Mouse (Mus musculus): ENCODE data around the gene Csrnp2. TPM values are rescaled to one million over a fixed set of nuclear protein-coding genes. Genes with fewer than 3 reads are reported as not detected.

Csrnp2 gene
- total RNA-seq, 2 experiments from 2014 or later = 26.0 to 26.2 TPM

- no peak for DNase-seq (ENCODE audit: low spot score in 2 of 2)
Measured at GRCm38 (mm10) chr15:100478925-100479324, 16.4 kb downstream of the Csrnp2 start.

DNA sequence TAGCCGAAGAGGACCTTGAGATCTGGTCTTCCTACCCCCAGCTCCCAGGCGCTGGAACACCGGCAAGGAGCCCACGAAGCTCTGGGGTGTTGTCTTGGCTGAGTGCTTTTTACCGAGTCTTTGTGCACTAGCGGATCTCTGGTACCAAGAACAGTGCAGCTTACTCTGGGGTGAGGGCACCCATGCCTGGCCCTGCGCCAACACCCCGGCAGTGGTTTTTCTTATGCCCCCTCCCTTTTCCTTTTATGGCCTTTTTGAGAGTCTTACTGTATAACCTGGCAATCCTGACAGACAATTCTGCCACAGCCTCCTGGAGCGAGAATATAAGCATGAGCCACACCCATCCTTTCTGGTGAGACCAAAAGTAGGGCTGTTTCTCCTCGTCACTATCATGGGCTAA is 16.9 kb downstream of the Csrnp2 start:
- DNase-seq (ENCODE audit: low spot score in 2 of 2) = no peak

- DNase-seq (ENCODE audit: low spot score in 2 of 2) = no peak
Measured at GRCm38 (mm10) chr15:100473926-100474503, 21.3 kb downstream of the Csrnp2 start.

DNA sequence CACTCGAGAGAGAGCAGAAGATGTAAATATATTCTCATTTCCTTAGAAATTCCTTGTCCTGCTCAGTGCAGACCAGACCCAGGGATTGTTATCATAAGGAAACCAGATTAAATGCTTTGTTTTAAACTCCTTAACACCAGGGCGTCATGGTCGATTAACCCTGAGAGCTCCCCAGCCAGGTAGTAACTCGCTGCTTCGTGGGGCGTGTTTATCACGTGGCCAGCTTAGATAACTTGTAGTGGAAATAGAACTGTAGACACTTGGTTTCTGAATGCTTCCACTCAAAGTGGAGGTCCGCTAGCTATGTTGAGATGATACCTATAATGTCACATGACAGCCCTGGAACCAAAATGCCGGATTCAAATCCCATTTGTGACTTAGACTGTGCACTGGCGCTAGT is 25.3 kb downstream of the Csrnp2 start:
- DNase-seq (ENCODE audit: low spot score in 2 of 2) = no peak

DNA sequence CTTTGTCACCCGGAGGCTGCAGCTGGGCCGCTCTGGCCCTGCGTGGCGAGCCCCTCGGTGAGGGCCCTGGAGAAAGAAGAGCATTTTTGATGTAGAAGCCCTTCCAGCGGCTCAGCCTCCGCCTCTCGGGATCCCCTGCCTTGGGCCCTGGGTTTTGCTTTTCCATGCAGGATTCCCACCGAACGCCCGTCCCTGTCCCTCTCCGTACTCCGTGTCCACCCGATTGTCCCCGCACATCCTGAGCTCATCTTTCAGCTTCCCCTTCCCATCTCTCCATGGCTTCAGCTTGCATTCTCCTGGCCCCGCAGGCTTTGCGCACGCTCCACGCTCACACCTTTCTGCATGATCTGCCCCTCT is 26.1 kb downstream of the Csrnp2 start:
- DNase-seq (ENCODE audit: low spot score in 2 of 2) = no peak

- DNase-seq (ENCODE audit: low spot score in 2 of 2) = peak; percentile 88 to 93
Measured at GRCm38 (mm10) chr15:100468295-100469188, 26.7 kb downstream of the Csrnp2 start, which contains the start of gene Letmd1. Gene Letmd1, plus strand, starts transcription at chr15:100469023.

DNA sequence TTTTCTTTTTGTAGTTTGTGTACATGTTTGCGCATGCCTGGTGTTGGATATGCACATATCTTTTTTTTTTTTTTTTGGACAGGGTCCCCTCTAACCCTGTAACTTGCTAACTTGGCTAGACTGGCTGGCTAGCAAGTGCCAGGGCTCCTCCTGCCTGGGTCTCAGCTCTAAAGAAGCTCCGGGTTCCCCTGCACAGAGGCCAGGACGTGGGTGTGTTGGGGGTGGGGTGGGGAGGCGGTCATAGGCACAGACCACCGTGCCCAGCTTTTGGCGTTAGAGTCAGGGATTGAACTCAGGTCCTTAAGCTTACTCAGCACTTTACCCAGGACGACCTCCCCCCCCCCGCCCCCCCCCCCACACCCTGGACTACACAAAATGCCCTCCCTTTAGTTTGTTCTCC is 27.6 kb downstream of the Csrnp2 start:
- DNase-seq (ENCODE audit: low spot score in 2 of 2) = no peak

DNA sequence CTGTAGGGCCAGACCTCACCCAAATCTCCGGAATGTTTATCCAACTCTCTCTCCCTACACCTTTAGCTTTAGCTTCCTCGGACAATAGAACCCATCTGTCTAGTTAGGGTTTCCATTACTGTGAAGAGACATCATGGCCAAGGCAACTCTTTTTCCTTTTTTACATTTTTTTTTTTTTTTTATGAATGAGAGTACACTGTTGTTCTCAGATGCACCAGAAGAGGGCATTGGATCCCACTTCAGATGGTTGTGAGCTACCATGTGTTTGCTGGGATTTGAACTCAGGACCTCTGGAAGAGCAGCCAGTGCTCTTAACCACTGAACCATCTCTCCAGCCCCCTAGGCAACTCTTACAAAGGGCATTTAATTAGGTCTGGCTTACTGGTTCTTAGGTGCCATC is 29.9 kb downstream of the Csrnp2 start:
- no peak for DNase-seq (ENCODE audit: low spot score in 2 of 2)

DNA sequence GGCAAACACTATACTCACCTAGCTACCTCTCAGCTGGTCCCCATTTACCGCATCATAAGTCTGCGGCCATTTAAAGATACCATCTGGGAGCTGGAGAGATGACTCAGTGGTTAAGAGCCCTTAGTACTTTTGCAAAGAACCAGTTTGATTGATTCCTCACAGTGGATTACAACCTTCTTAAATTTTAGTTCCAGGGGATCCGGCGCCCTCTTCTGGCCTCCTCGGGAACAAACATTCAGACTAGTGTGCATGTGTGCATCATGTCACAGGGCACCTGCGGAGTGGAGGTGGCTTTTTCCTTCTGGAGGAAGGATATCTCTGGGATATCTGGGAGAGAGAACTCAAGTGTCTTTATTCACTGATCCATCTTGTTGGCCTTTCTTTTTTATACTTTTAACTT is 31.6 kb downstream of the Csrnp2 start:
- peak in 1 of 2 experiments; percentile 88 for DNase-seq (ENCODE audit: low spot score in 2 of 2)

GRCm38 (mm10) chr15:100462086-100462485 is 33.2 kb downstream of the Csrnp2 start:
- no peak for DNase-seq (ENCODE audit: low spot score in 2 of 2)

DNA sequence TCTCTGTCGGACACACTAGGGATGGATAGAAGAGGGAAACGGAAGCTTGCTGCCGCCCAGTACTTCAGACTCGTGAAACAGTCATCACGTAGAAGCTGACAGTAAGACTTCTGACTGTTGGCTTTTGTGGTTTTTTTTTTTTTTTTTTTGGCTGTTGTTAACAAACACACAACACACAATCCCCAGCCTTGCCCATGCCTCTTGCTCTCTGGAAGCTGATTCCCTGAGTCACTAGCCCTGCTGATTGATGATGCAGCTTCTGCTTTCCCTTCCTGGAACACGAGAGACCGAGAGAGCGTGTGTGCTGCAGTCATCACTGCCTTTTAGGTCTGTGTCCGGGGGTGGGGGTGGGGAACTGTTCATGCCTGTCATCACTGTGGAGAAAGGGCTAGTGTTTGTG is 33.6 kb downstream of the Csrnp2 start:
- DNase-seq (ENCODE audit: low spot score in 2 of 2) = no peak

DNA sequence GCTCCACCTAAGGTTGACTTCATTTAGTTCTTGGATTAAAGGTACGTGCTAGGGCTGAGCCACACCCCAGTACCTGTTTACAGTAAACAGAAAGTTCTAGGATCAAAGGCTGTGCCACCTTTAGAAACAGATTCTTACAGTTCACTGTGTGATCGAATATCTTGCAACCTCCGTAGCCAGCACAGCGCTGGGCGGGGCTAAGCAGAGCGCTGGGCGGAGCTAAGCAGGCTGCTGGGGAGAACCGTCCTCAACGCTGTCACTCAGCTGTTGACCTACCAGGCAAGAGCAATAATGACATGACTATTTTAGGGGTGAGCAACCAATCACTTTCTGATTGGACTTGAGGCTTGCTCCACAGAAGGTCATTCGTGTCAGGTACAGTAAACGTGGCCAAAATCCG is 34.3 kb downstream of the Csrnp2 start:
- no peak for DNase-seq (ENCODE audit: low spot score in 2 of 2)

GRCm38 (mm10) chr15:100458055-100458454 is 37.2 kb downstream of the Csrnp2 start:
- DNase-seq (ENCODE audit: low spot score in 2 of 2) = peak in 1 of 2 experiments; percentile 54

DNA sequence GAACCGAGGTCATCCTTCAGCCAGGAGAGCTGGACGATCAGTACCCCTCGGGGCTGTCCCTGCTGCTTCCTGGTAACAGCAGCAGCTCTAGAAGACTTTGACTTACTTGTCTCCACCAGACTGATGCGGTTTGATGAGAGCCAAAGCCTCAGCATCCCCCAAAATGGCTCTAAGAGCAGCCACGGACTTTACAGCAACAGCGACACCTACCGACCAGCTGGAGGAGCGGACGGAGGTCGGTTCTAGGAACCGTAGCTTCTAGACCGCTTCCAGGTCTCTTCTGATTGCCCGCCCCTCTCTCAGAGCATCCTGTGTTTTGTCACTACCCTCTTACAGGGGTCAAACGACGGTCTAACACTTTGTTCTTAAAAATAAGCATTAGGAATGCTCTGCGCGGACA is 37.9 kb downstream of the Csrnp2 start:
- DNase-seq (ENCODE audit: low spot score in 2 of 2) = peak in 1 of 2 experiments; percentile 80

GRCm38 (mm10) chr15:100456356-100456991 is 38.8 kb downstream of the Csrnp2 start:
- DNase-seq (ENCODE audit: low spot score in 2 of 2) = no peak

DNA sequence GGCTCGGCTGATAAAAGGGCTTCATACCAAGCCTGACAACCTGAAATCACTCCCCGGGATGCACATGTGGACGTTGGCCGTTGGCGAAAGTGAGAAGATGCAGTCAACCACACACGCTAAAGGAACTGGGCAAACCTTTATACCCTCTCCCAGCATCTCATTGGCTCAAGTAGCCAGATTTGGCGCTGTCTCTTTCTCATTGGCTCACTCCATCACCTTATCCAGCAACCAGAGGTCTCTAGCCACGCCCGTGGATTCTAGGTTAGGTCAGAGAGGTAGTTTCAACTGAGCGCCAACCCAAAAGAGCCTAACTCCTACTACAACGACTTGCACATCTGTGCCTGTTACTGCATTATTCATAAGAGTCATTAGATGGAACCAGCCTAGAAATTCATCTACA is 42.8 kb downstream of the Csrnp2 start:
- no peak for DNase-seq (ENCODE audit: low spot score in 2 of 2)

DNA sequence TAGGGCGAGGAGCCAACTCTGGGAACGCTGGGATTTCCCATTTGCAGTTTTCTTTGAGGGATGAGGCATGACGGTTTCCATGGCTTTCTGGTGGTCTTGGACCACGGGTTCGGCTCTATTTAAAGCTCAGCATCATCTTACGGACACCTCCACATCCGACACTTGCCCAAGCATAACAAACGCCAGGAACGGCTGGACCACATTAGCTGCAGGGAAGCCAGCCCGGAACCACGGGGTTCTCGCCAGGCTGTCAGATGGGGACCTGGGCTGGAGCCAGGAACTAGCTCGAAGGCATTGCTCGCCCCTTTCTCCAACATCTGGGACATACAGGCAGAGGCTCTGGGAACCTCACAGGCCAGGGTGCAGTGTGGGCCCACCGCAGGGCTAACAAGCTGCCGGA is 44.0 kb downstream of the Csrnp2 start:
- DNase-seq (ENCODE audit: low spot score in 2 of 2) = peak in 1 of 2 experiments; percentile 65

- no peak for DNase-seq (ENCODE audit: low spot score in 2 of 2)
Measured at GRCm38 (mm10) chr15:100449495-100449894, 45.8 kb downstream of the Csrnp2 start.

DNA sequence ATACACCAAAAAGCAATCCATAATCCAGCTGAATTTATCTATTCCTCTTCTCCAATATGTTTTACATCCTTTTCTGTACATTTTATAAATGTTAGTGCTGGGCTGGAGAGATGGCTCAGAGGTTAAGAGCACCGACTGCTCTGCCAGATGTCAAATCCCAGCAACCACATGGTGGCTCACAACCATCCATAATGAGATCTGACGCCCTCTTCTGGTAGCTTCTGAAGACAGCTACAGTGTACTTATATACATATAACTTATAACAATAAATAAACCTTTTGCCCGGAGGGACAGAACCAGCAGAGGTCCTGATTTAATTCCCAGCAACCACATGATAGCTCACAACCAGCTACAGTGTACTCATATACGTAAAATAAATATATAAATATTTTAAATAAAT is 46.7 kb downstream of the Csrnp2 start:
- DNase-seq (ENCODE audit: low spot score in 2 of 2) = no peak

DNA sequence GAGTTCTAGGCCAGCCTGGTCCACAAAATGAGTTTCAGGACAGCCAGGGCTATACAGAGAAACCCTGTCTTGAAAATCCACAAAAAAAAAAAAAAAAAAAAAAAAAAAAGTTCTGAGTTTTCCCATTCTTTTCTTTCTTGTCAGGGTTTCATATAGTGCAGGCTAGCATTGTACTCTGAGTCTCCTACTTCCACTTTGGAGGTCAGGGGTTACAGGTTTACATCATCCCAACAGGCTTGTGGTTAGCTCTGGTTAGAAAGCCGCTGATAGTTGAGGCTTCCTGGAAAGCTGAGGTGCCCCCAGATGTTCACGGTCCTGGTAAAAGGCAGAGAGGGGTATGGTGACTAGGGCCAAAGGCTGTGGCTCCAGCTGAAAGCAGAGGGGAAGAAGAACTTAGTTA is 48.4 kb downstream of the Csrnp2 start:
- no peak for DNase-seq (ENCODE audit: low spot score in 2 of 2)

- peak; percentile 68 to 86 for DNase-seq (ENCODE audit: low spot score in 2 of 2)
Measured at GRCm38 (mm10) chr15:100443126-100443922, 52.0 kb downstream of the Csrnp2 start.

Measured in layer of hippocampus, adult 18-20 months (tissue).